Mouse (Mus musculus) cerebellum, adult 11-12 months (tissue): ENCODE results near the gene D1Ertd622e.

Source experiments
- DNase-seq: peaks from one replicate; pipeline ENCODE4 v3.0.0; 2022

Gene D1Ertd622e

GRCm38 (mm10) chr1:97661406-97662241, at the start of gene D1Ertd622e:
Gene D1Ertd622e, minus strand, starts transcription at chr1:97662074.
- peak; percentile 91 for DNase-seq

- no peak for DNase-seq
Measured at GRCm38 (mm10) chr1:97710520-97710919, 48.6 kb upstream of the D1Ertd622e start.

GRCm38 (mm10) chr1:97705389-97705788, 43.5 kb upstream of the D1Ertd622e start:
- DNase-seq: no peak

- no peak for DNase-seq
Measured at GRCm38 (mm10) chr1:97704646-97705045, 42.8 kb upstream of the D1Ertd622e start.

GRCm38 (mm10) chr1:97698956-97699570, 37.2 kb upstream of the D1Ertd622e start:
- DNase-seq: no peak

- DNase-seq: no peak
Measured at GRCm38 (mm10) chr1:97697273-97697672, 35.4 kb upstream of the D1Ertd622e start.

- DNase-seq: no peak
Measured at GRCm38 (mm10) chr1:97693825-97694224, 32.0 kb upstream of the D1Ertd622e start.

- no peak for DNase-seq
Measured at GRCm38 (mm10) chr1:97688756-97689155, 26.9 kb upstream of the D1Ertd622e start.

- no peak for DNase-seq
Measured at GRCm38 (mm10) chr1:97676526-97677177, 14.8 kb upstream of the D1Ertd622e start.

- no peak for DNase-seq
Measured at GRCm38 (mm10) chr1:97676115-97676514, 14.2 kb upstream of the D1Ertd622e start.

GRCm38 (mm10) chr1:97672849-97673248, 11.0 kb upstream of the D1Ertd622e start:
- no peak for DNase-seq

- no peak for DNase-seq
Measured at GRCm38 (mm10) chr1:97667288-97667687, 5.4 kb upstream of the D1Ertd622e start.

- peak; percentile 36 for DNase-seq
Measured at GRCm38 (mm10) chr1:97662324-97662723, 450 bp upstream of the D1Ertd622e start.

GRCm38 (mm10) chr1:97660687-97661405, 1.0 kb downstream of the D1Ertd622e start:
- peak; percentile 83 for DNase-seq

- DNase-seq: no peak
Measured at GRCm38 (mm10) chr1:97659405-97659804, 2.5 kb downstream of the D1Ertd622e start.

GRCm38 (mm10) chr1:97657786-97658185, 4.1 kb downstream of the D1Ertd622e start:
- DNase-seq: no peak

- DNase-seq: no peak
Measured at GRCm38 (mm10) chr1:97657201-97657600, 4.7 kb downstream of the D1Ertd622e start.

- DNase-seq: no peak
Measured at GRCm38 (mm10) chr1:97654397-97654975, 7.4 kb downstream of the D1Ertd622e start.

GRCm38 (mm10) chr1:97650553-97651123, 11.2 kb downstream of the D1Ertd622e start:
- DNase-seq: no peak

GRCm38 (mm10) chr1:97650072-97650471, 11.8 kb downstream of the D1Ertd622e start:
- DNase-seq: no peak

GRCm38 (mm10) chr1:97647037-97647436, 14.8 kb downstream of the D1Ertd622e start:
- DNase-seq: no peak

GRCm38 (mm10) chr1:97634104-97634503, 27.8 kb downstream of the D1Ertd622e start:
- DNase-seq: no peak
